Mouse (Mus musculus) limb, embryonic 14.5 days (tissue): ENCODE results near the gene Gm10663. TPM values are rescaled to one million over a fixed set of nuclear protein-coding genes. Genes with fewer than 3 reads are reported as not detected.

Experiments
- ATAC-seq: fragments of 200-750 bp; cut with Nextera tagmentation; 2 replicates; pipeline ENCODE4 v1.8.0; 2017; ENCODE audit warnings: low read depth, moderate number of reproducible peaks, moderate TSS enrichment; ENCODE audit not compliant: low FRiP score
- DNase-seq: peaks from one replicate; pipeline ENCODE4 v3.0.0-alpha.2; 2015; ENCODE audit warnings: low spot score
- H3K27ac ChIP-seq: fragments of 300-500 bp; sonication (generic); replicated peaks from 2 replicates; pipeline ENCODE4 v1.5.1; 2014; ENCODE audit warnings: low read depth, mild to moderate bottlenecking, low read length, moderate library complexity, mixed read lengths
- H3K27me3 ChIP-seq: fragments of 300-500 bp; sonication (generic); 2 replicates; pipeline ENCODE4 v1.6.1; 2014; ENCODE audit warnings: low read length, mixed read lengths; ENCODE audit not compliant: control insufficient read depth, insufficient read depth
- H3K36me3 ChIP-seq: fragments of 300-500 bp; sonication (generic); 2 replicates; pipeline ENCODE4 v1.6.1; 2014; ENCODE audit warnings: mild to moderate bottlenecking, low read length, moderate library complexity, mixed read lengths; ENCODE audit not compliant: control insufficient read depth, insufficient read depth
- H3K4me1 ChIP-seq: fragments of 300-500 bp; sonication (generic); 2 replicates; pipeline ENCODE4 v1.6.1; 2014; ENCODE audit warnings: antibody characterized with exemption, low read length, mixed read lengths; ENCODE audit not compliant: control insufficient read depth, insufficient read depth
- H3K4me2 ChIP-seq: fragments of 300-500 bp; sonication (generic); replicated peaks from 2 replicates; pipeline ENCODE4 v1.6.1; 2014; ENCODE audit warnings: low read depth, mild to moderate bottlenecking, low read length, moderate library complexity; ENCODE audit not compliant: severe bottlenecking
- H3K4me3 ChIP-seq: fragments of 300-500 bp; sonication (generic); replicated peaks from 2 replicates; pipeline ENCODE4 v1.5.1; 2014; ENCODE audit warnings: low read length
- H3K9ac ChIP-seq: fragments of 300-500 bp; sonication (generic); 2 replicates; pipeline ENCODE4 v1.6.1; 2014; ENCODE audit warnings: mild to moderate bottlenecking, low read depth, low read length, moderate library complexity; ENCODE audit not compliant: severe bottlenecking
- H3K9me3 ChIP-seq: fragments of 300-500 bp; sonication (generic); 2 replicates; pipeline ENCODE4 v1.6.1; 2016; ENCODE audit warnings: low read length; ENCODE audit not compliant: control insufficient read depth
- POLR2A ChIP-seq: fragments of 200-500 bp; IDR thresholded peaks from 2 replicates; pipeline ENCODE4 v1.8.0; 2012; ENCODE audit warnings: inconsistent platforms, mild to moderate bottlenecking, moderate library complexity, borderline replicate concordance; ENCODE audit not compliant: insufficient read depth, insufficient read length; ENCODE audit errors: extremely low read depth
- WGBS: fragments of 180-500 bp; shearing (Covaris S2); extraction: QIAGEN DNeasy Blood & Tissue Kit; methylation state at CpG from one replicate; pipeline ENCODE4 v1.1.7; 2014; 5-methylcytosine and 5-hydroxymethylcytosine counted together
- polyA plus RNA-seq, 2 experiments: library from polyadenylated mRNA; depleted of rRNA in 1 of 2; stranded (reverse) in 1 of 2; unstranded in 1 of 2; fragments of >200 nt; fragmentation: Nextera tagmentation in 1 of 2; extraction: Ambion mirVana in 1 of 2; gene quantifications; 2 replicates each; pipeline versions ENCODE4 v1.2.1 to v1.2.3; 2012 to 2014

Gene Gm10663
- polyA plus RNA-seq, 2 experiments, result not detected

DNA sequence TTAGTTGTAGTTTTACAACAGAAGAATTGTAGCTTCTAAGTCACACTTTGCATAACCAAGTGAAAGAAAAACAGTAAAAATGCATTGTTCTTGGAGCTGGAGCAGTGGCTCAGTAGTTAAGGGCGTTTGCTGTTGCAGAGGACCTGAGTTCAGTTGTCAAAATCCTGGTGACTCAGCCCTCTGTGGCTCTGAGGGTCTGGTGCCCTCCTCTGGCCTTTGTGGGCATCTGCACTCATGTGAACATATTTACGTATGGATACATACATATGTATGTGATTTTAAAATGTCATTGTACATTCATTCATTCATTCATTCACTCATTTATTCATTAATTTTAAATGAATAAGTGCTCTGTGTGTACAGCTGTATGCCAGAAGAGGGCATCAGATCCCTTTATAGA, 10.8 kb downstream of the Gm10663 start:
- Histone ChIP-seq H3K9ac (no peak overlapping the region), H3K4me3 (no peak overlapping the region), H3K4me2 (no peak overlapping the region), H3K27me3 (no peaks in the 10 kb centered on the region), H3K36me3 (no peaks in the 10 kb centered on the region), H3K9me3 (no peaks in the 10 kb centered on the region), H3K4me1 (0 out of 2 replicates have a peak, but pooled peaks cover 2% of the 10 kb centered on the region), H3K27ac (no peak overlapping the region)
- TF ChIP-seq POLR2A, result no peak
- DNase-seq, result no peak
- no peak for ATAC-seq
- 77% methylated on average over 2 of the region's 2 CpGs for WGBS

DNA sequence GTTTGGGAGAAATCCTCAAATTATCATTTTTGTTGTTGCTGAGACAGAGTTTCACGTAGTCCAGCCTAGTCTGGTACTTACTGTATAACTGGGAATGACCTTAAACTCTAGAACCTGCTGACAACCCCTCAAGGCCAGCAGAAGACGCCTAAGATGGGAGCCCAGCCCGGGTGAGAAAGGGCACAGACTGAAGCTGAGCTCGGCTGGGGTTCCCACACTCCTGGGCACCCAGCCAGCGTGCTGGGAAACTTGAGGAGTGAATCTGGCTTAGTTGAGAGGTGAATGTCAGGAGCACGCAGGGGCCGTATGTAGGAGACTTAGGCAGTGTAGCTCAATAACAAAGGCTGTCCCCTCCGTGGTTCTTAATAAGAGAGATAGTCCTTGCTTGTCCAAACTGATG, 12.9 kb downstream of the Gm10663 start:
- no peak overlapping the region for H3K9ac ChIP-seq
- H3K9me3 ChIP-seq, result no peaks in the 10 kb centered on the region
- no peak overlapping the region for H3K4me2 ChIP-seq
- TF ChIP-seq POLR2A, result no peak
- no peaks in the 10 kb centered on the region for H3K27me3 ChIP-seq
- H3K4me3 ChIP-seq, result no peak overlapping the region
- H3K36me3 ChIP-seq, result no peaks in the 10 kb centered on the region
- 0 out of 2 replicates have a peak, but pooled peaks cover 2% of the 10 kb centered on the region for H3K4me1 ChIP-seq
- H3K27ac ChIP-seq, result no peak overlapping the region
- 53% methylated on average over 8 of the region's 8 CpGs for WGBS
- DNase-seq (peak; percentile 27), ATAC-seq (peak; percentile 35; the same call in 1 of the 2 replicates)

DNA sequence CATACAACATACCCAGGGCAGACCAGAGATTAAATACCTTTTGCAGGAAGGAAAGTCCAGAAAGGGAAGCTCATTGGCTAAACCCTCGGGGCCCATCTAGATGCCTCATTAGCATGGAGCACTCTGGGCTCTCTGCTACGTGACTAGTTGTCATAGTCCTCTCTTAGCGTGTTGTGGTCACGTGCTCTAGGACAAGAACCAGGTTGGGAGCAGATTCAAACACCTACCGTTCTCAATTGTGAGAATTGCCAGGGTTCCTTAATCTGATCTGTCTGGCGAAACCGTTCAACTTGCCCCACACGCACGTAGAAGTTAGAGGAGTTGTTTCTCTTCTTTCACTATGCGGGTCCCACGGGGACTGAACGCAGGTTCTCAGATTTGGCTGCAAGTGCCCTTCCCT, 13.3 kb downstream of the Gm10663 start:
- Histone ChIP-seq H3K4me3 (no peak overlapping the region), H3K27me3 (no peaks in the 10 kb centered on the region), H3K4me1 (0 out of 2 replicates have a peak, but pooled peaks cover 2% of the 10 kb centered on the region), H3K9me3 (no peaks in the 10 kb centered on the region), H3K27ac (no peak overlapping the region), H3K4me2 (no peak overlapping the region), H3K36me3 (no peaks in the 10 kb centered on the region), H3K9ac (no peak overlapping the region)
- DNase-seq (no peak), ATAC-seq (no peak)
- WGBS, result 75% methylated on average over 12 of the region's 12 CpGs
- TF ChIP-seq POLR2A, result no peak

DNA sequence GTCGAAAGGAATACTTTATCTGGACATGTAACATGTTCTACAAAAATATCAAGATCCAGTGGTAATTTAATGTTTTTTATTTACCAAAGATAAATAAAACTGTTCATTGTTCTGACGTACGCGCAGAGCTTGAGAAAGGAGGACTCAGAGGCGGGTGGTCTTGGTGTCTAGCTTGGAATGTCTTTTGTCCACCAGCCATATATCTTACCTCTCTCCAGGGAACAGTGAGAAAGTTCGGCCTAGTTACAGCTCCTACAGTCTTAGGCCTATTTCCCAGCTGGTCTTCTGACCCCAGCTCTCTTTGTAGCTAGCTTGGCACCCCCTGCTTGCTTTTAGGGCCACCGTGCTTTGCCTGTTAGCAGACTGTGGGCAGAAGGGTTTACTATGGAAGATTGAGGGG, 14.9 kb downstream of the Gm10663 start:
- ATAC-seq (no peak), DNase-seq (no peak)
- Histone ChIP-seq H3K27ac (no peak overlapping the region), H3K4me3 (no peak overlapping the region), H3K4me2 (no peak overlapping the region), H3K36me3 (no peaks in the 10 kb centered on the region), H3K27me3 (no peaks in the 10 kb centered on the region), H3K9me3 (no peaks in the 10 kb centered on the region), H3K4me1 (0 out of 2 replicates have a peak, but pooled peaks cover 2% of the 10 kb centered on the region), H3K9ac (no peak overlapping the region)
- WGBS, result 68% methylated on average over 7 of the region's 7 CpGs
- no peak for TF ChIP-seq POLR2A

DNA sequence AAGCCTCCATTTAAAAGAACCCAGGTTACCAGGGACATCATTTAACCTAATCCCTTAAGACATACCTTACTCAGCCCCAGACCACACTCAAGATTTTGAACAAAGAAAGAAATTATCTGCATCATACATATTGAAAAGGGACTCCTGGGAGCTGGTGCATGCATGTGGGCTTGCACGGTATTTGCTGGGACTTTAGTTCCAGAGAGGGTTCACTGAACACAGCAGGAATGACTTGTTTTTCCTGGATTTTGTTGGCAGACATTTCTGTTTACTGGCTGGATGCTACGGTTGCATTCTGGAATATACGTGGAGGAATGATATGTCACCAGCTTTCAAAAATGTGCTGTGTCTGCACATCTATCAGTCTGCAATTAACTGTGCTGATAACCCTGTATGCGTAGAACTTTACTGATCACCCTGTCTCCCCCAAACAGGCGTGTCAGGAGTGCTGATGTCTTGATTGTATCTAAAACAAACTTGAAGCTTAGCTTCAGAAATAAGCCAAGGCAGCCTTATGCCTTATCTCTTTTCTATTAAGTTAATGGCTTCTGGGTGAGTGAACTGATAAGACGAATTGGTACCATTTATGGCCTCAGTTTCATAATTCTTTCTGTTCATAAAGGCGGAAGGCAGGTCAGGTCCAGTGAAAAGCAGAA, 23.1 kb downstream of the Gm10663 start:
- WGBS, result 67% methylated on average over 7 of the region's 7 CpGs
- no peak overlapping the region for H3K4me2 ChIP-seq
- H3K4me3 ChIP-seq, result no peak overlapping the region
- no peaks in the 10 kb centered on the region for H3K27me3 ChIP-seq
- H3K27ac ChIP-seq, result no peak overlapping the region
- TF ChIP-seq POLR2A, result no peak
- DNase-seq (no peak), ATAC-seq (no peak)
- H3K9me3 ChIP-seq, result no peaks in the 10 kb centered on the region
- H3K4me1 ChIP-seq, result no peaks in the 10 kb centered on the region
- H3K9ac ChIP-seq, result no peak overlapping the region
- no peaks in the 10 kb centered on the region for H3K36me3 ChIP-seq
